Mouse (Mus musculus) cerebellum, adult 18-20 months (tissue): Measurements from ENCODE around the gene Dhdh.
A peak's percentile ranks its signal among the peaks of the same experiment; 100 is the strongest.
"Not testable (repeated sequence)": the region's sequence is repeated elsewhere in the genome, so short reads cannot be mapped to it uniquely, and the experiment has no call there.

Experiments
- DNase-seq, 2 experiments: peaks; one replicate each; pipeline ENCODE4 v3.0.0; 2021

Gene Dhdh

DNA sequence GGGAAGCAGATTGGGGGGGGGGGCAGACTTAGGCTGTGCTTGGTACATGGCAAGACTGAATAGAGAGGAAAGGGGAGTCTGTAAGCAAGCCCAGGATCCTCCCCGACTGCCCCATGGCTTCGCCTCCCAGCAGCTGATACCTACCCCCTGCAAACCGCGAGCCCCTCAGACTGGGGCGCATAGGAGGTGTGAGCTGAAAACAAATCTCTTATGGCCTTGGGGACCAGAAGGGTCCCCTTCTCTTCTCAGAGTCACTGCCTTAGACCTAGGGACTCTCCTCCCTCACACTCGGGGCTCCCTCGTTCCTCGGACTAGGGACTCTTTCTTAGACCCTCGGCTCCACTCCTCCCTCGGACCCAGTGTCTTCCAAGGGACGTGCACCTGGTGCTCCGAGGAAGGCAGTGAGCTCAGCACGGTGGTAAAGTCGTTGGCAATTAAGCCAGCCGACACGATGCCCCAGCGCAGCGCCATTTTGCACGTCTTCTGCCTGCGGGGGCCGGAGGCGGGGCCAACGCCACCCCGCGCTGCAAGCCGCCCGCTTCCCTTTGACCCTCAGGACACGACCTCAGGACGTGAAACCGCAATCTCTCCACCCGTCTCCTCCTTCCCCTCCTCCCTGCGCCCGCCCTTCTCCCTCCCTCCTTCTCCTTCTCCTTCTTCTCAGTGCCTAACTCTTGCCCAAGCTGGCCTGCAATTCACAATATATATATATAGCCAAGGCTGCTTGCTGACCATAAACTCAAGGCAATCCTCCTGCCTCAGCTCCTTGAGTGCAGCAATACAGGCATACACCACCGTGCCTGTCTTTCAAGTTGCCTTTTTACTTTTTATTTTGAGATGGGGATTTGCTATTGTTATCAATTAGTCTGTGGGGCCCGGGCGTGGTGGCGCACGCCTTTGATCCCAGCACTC, at the start of gene Dhdh:
TSS of gene Dhdh (minus strand) at position 513 of the 912 bp plus-strand sequence.
- peak; percentile 71 to 74 for DNase-seq

- no peak for DNase-seq
These were observed 49.0 kb upstream of the Dhdh start for GRCm38 (mm10) chr7:45537602-45538001.

DNA sequence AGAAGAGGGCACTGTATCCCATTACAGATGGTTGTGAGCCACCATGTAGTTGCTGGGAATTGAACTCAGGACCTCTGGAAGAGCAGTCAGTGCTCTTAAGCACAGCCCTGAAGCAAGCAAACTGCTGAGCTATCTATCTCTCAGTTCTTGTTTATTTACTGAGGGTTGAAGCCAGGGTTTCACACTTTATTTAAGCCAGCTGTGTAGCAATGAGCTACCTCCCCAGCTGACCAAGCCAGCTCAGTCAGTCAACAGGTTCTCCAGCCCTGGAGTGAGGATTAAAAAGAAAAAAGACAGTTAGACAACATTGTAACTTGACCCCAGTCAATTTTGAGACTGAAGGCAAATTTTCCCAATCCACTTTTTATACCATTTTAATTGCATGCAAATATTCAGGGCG, 47.1 kb upstream of the Dhdh start:
- no peak for DNase-seq

GRCm38 (mm10) chr7:45530643-45531042, 42.0 kb upstream of the Dhdh start:
- DNase-seq: no peak

DNA sequence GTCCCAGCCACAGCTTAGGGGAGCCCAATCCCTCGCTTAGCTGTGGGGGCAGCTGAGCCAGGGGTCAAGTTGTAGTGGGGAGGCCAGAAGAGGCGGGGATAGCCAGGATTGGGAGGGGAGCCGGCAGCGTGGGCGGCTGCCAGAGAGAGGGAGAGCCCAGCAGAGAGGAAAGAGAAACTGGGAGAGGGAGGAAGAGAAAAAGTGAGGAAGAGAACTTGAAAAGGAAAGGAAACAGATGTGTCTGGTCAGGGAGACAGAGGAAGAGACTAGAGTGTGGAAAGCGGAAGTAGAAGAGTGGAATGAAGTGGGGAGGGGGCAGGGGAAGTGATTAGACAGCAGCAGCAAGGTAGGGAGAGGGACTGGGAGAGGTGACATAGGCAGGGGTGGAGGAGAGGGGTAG, 40.9 kb upstream of the Dhdh start:
- no peak for DNase-seq

- not testable (repeated sequence) for DNase-seq
These were observed 38.6 kb upstream of the Dhdh start for GRCm38 (mm10) chr7:45527169-45527568.

GRCm38 (mm10) chr7:45526474-45527120, 38.0 kb upstream of the Dhdh start:
- DNase-seq: peak; percentile 50 to 68

DNA sequence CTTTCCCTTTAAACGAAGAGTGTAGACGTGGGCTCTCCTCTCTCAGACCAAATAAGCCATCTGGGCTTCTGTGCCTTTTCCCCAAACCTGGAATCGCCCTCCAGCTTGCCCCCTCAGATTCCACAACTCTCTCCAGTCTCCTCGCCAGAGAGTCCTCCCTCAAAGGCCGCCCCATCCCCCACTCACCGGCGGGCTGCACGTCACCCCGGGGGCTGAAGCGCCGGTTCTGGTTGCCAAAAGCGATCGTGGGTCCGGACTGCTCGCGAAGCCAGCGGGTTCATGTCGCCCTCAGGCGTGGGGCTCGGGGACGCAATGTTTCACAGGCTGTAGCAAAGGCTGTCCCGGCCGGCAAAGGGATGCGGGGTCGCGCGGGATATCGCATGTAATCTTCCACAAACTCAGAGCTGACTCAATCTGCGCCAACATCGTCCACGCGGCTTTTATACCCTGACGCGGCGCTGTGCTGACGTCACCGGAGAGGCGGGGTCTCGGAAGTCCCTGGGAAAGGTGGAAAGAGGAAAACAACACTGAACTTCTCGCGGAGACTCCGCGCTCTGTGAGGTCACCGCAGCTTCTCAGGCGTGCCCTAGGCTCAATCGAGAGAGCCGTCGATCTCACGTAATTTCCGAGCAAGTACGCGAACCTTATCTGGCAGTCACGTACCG, 37.3 kb upstream of the Dhdh start, which contains the start of the genes Ppp1r15a and Plekha4:
TSS of gene Ppp1r15a (minus strand) at position 460 of the 665 bp plus-strand sequence.
TSS of gene Plekha4 (plus strand) at position 522 of the 665 bp plus-strand sequence.
- peak; percentile 94 to 97 for DNase-seq

GRCm38 (mm10) chr7:45524841-45525621, 36.4 kb upstream of the Dhdh start:
- peak in 1 of 2 experiments; percentile 44 for DNase-seq

GRCm38 (mm10) chr7:45523678-45524170, 35.1 kb upstream of the Dhdh start:
- no peak for DNase-seq

DNA sequence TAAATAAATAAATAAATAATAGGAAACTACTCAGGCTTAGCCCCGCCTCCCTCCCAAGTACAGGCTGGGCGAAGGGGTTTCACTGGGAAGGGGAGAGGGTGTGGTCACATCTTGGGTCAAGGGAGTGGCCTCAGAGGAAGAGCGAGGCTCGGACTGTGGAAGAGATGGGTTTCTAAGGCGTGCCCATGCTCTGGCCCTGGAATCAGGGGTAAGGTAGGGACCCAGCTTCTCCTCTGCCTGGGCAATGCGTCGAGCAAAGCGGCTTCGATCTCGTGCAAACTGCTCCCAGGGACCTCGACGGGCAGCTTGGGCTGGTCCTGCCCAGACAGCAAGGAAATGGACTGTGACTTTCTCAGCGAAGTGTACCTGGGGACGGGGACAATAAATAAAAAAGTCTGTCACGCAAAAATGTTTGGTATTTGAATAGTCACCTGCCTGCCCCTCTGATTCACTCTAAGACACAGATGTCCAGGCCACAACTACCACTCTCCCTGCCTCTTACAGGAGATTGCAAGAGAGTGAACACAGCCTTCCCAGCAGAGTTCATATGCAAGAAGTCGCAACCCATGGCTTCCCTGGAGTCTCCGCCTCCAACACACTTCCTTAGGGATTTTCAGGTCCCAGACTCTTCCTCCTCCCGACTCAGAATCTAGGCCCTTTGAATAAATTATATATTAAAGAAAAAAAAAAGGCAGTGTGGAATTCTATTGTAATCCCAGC, 34.5 kb upstream of the Dhdh start:
- DNase-seq: no peak

GRCm38 (mm10) chr7:45522194-45522752, 33.7 kb upstream of the Dhdh start:
- DNase-seq: no peak

DNA sequence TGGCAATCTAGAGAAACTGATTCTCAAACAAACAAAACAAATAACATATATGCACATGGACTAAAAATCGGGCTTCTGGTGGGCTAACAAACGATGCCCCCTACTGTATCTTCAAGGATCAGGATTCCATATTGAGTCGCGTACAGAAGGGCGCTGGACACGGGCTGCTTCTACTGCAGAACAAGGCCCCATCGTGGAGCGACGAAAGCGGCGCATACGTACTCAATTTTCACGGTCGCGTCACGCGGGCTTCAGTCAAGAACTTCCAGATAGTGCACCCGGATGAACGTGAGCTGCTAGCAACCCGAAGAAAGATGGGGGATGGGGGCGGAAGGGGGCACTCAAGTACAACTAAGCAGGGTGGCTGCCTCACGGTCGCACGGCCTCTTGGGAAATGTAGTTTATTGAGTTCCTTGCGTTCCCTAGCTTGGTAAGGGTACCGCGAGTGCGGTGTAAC, 33.2 kb upstream of the Dhdh start:
- DNase-seq: peak; percentile 85 to 89

GRCm38 (mm10) chr7:45520605-45521004, 32.0 kb upstream of the Dhdh start:
- DNase-seq: no peak

DNA sequence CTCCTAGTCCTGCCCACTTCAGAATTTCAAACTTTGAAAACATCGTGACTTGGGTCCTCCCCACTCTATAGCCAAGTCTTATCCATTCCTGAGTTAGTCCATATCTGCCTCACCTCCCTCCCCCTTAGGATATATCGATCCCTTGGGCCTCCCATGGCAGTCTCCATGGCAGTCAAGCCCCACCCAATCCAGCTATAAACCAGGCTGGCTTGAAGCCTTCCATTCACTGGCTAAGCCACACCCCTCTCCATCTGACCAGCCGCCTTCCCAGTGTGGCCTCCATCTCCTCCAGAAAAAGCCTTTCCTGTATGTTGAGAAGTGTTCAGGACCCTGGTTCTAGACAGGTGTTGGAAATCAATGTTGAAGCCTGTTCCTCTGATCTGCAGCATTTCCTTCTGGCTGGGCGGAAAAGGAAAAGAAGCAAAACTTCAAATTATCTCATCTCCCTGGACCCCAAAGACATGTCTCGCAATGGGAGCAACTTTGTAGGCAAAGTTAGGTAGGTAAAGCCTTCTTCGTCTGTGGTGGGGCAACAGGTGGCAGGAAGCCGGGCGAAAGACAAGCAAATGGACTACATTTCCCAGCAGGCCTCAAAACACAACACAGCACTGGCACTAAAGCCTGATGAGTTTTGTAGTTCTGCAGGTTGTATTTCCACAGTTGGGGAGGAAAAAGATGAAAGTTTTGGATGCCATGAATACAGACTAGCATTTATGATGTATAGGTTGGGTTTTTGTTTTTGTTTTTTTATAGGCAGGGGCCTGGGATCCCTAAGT, 30.9 kb upstream of the Dhdh start:
- no peak for DNase-seq

DNA sequence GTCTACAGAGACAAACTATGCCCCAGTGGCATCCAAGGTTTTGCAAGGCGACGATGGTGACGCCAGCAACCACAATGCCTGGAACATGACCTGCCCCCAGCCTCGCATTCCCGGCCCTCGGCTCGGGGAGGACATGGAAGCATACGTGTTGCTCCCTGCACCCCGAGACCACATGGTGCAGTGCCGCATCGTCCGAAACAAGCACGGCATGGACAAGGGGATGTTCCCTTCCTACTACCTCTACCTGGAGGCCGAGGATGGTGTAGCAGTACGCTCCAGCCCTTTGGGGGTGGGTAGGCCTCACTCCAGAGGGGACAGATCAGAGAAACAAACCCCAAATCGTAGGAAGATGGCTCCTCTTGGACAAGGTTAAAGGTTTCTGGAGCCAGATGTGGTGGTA, 30.0 kb upstream of the Dhdh start:
- no peak for DNase-seq

- not testable (repeated sequence) for DNase-seq
These were observed 28.2 kb upstream of the Dhdh start for GRCm38 (mm10) chr7:45516846-45517245.

- DNase-seq: no peak
These were observed 26.8 kb upstream of the Dhdh start for GRCm38 (mm10) chr7:45515436-45515835.

GRCm38 (mm10) chr7:45514411-45514810, 25.8 kb upstream of the Dhdh start:
- DNase-seq: no peak
